Mouse (Mus musculus) retina, postnatal 7 days (tissue): Measurements from ENCODE around the gene E2f3.

Experiments
- DNase-seq: peaks from one replicate; pipeline ENCODE4 v3.0.0-alpha.2; 2012; ENCODE audit warnings: low read depth, low spot score

The E2f3 gene

DNA sequence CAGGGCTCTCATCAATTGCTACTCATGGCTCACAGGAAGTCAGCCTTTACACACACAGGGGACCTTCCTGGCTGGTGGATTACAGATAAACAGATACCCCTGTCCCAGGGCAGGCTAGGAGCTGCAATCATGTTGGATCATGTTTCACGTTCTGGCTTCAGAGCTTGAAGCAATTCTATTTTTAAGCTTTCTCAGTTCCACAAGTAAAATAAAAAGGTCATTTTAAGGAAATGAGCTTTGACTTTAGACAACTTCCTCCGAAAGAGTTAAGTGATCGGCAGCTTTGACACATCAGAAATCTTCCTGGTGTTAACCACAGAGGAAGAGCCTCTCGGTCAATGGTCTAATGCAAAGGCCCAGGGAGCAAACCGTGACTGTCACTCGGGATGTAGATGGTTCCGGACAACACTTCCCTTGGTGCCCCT is 6.7 kb downstream of the E2f3 start:
- DNase-seq = no peak

DNA sequence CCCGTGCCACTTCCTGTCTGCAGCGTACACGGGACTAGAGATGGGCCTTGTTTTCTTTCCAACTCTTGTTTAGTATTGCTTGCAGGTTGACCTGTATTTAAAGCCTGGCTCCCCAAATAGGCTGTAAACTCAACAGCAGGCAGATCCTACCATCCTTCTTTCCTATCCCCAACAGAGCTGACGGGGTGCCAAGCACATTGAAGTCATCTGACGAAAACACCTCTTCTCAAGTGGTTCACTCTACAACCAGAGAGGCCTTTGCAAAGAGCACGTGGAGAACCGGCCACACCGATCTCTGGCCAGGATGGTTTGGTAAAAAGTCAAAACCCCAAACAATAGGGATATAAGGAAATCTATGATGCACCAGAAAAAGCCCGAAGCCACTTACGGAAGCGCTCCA is 8.5 kb downstream of the E2f3 start:
- DNase-seq = no peak

DNA sequence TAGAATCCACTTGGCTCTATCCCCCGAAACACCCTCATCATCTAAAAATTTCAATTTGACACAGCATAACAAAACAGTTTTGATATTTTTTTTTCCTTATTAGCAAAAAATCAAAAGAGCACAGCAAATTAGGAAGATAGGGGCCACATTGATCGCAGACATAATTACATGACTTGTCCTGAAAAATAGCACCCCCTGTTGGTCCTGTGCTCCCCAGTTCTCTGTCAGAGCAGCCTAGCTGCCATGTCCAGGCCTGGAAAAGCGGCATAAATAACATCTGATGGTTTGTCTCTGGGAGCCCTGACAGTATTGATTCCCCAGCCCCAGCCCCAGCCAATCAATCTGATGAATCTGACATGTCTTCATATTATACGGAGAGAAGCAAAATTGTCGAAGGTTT is 11.8 kb downstream of the E2f3 start:
- no peak for DNase-seq

DNA sequence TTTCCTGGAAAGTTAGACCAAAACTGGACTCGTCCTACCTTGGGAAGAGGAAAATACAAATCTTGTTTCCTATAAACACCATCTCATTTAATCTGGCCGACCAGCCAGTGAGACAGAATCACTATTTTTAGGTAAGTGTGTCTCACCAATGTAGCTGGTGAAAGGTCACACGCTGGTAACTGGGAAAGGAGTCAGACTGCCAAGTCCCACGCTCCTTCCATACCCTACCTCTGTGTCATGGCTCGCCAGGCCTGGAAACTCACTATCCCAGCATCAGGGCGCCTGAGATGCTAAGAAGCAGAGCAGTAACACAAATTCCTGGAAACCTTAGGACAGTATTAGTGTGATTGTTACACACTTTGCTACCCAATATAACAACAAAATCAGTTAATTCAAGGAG is 12.3 kb downstream of the E2f3 start:
- DNase-seq = no peak

DNA sequence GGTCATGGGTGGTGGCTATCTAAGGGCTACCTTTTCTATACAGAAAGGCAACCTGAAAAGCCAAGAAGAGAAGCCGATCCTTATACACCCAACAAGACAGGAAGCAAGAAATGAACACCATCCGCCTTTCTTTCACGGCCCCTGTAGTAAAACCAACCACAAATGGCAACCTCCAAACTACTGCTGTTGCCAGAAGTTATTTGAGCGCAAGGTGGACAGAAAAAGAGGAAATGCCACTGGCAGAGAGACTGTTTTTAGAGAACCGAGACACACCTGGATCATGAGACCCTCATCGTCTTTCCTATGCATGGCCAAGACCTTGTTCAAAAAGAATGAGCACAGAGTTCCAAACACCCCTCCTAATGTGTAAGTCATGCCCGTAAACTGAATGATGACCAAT is 15.5 kb downstream of the E2f3 start:
- DNase-seq = no peak

DNA sequence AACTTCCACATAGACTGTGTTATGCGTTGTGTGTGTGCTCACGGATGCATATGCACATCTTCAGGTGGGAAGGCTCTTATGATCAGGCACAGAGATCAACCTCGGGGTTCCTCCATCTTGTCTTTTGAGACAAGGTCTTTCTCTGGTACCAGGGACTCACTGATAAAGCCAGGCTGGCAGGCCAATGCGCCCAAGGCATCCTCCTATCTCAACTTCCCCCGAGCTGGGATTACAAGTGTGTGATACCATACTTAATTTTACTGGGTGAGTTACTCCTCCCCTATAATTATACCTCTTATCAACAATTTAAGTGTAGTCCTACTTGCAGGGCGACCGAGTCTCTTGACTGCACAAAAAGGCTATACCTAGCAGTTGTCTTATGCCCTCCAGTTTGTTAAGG is 17.2 kb downstream of the E2f3 start:
- DNase-seq = no peak

DNA sequence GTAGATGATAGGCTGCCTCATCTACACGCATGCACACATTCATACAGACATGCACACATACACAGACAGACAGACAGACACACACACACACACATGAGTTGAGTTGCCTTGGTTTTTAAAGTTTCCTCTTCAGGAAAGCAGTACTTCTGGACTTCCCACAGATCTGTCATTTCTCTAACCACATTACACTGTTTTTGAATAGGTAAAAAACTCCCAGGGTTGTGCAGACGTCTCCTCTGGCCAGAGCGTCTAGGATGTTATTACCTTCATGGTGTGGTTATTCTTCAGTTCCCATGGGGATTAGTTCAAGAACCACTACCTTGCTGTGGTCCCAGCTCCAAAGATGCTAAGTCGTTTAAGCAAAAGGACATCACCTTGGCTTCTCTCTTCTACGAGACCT is 18.5 kb downstream of the E2f3 start:
- no peak for DNase-seq

DNA sequence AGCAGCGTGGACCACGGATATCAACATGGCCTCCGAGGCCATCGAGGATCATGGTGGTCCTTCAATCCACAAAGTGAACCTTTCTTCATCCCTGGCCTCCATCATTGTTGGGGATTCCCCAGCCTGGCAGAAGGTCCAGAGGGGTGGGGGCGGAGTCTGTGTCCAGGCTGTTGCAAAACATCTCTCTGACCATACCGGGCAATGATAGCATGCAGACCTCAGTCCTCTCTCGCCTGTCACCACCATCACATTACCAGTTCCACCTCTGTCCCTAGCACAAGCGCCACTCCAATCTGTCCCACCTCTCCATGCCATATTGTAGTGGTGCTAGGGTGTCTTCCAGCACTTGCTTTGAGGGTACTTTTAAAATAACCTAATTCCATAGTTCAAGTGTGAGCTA is 18.9 kb downstream of the E2f3 start:
- DNase-seq = no peak

DNA sequence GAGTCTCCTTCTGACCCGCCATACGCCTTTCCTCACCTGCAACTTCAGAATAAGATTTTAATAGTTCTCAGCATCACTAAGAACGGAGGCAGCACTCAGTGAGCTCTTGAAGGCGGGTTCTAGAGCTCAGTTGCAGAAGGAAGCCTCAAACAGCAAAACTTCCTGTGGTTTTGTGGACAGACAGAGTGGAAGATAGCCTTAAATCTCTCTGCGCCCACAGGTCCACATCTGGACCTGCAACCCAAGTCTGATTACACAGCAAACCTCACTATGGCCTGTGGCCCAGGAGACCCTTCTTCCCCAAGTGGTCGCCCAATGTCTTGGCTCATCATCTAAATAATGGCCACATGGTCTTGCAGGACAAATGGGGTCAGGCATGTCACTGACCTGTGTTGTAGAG is 21.8 kb downstream of the E2f3 start:
- no peak for DNase-seq

DNA sequence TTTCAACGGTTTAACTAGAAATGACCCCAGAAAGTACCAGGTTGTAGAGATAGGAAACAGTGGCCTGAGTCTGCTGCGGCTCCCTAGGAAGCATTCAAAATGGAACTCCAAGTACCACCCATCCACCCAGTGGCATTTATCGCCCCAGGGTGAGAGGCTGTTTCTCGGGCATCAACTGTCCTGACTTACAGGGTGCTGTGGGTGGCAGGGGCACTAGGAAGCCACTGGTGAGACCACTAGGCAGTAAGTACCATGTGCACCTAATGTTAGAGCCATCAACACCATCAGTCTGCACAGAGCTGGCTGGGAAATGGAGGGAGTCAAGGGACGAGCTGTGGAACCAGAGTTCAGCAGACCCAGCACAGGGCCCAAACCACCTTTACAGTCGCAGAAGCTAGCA is 25.4 kb downstream of the E2f3 start:
- no peak for DNase-seq

DNA sequence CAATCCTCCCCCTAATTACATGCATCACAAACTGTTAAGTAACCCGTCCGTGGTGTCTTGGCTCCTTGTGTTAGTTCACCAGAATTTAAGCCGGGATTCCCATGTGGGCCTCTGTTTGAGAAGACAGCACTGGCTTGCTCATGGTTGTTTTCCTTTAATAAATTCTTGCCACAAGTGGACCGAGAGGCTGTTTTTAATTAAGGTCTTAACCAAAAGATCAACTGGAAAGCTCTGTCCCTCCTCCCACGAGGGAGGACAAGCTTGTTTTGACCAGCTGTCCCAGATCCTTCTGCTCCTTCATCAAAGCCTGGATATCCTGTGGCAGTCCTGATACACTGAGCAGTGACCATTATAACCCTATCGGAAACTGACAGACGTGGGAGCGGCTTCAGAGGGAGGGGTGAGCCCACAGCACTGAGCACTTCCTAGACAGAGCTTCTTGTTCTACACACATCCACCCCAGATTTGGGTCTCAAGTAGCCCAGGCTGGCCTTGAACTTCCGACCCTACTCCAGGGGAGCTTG is 28.1 kb downstream of the E2f3 start:
- DNase-seq = no peak

DNA sequence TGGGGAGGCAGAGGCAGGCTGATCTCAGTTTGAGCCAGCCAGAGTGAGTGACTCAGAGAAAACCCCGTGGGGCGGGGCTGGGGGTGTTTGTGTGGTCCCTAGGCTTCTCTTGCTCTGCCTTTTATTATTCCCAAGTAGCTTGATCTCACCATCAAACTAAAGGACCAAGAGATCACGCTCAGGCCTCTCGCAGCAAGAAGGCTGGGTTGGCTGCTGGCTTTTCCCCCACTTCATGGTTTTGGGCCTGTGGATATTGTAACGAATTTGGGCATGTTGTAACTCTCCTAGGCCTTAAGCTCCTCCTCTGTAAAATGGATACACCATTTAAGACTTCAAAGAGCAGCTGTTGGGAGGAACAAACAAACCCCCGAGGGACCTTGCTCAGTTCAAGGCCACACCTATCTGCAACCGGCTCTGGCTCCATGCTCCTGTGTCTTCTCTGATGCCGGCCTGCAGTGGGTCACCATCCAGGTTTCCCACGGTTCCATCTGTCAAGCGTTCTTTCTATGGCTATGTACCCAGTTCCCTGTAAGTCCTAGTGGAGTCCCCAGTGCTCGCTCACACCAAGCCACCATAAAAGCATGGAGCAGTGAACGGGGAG is 28.9 kb downstream of the E2f3 start:
- no peak for DNase-seq

DNA sequence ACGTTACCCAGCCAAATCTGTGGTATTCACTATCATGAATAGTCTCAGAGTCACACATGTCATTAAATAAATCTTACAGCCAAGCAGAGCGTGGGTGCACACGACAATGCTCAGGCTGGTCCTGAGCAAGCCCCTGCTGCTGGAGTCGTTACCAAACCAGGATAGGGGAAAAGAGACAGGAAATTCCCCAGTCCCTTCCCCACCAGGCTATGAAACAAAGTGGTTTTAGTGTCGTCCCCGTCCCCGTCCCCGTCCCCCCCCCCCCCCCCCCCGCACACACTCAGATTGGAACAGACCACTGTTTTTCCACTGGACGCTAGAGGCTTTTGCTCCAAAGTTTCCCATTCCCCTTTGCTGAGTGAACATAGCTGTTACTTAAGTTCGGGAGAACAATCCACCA is 30.6 kb downstream of the E2f3 start:
- DNase-seq = no peak

DNA sequence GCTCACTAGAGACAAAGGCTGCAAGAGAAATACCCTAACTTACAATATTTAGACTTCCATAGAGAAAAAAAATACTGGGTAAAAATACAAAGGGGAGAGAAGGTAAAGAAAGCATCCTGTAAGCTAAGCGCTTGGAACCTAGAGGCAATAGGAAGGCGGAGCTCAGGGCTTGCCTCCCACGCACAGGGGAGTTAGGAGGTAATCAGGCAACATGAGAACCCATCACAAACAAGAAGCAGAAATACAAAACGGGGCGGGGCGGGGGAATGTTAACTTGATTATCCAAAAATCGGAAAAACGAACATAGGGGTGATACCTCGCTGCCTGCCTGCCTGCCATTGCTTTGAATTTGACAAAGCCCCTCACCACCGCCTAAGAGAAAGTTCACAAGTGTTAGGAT is 31.1 kb downstream of the E2f3 start:
- DNase-seq = no peak

DNA sequence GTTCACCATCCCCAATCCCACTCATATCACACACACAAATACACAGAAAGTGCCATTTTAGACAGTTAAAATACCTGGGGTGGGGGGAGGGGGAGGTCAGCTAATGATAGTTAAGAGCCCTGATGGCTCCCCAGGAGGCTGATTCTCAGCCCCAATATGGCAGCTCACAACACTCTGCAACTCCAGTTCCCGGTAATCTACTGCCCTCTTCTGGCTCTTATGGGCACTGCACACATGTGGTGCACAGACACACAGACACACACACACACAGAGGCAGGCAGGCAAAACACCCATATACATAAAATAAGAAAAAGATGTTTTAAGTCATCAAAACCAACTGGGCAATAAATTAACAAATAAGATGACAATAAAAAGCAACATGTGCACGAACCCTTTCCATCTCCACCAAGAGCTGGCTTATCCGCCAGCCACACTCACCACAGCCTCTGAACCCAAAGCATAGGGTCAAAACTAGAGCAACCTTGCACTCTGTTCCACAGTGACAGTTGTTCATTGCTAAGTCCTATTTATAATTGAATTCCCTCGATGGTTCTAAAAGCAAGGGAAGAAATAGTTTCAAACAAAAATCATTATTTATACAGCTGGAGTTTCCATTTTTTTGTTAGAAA is 32.3 kb downstream of the E2f3 start:
- no peak for DNase-seq

DNA sequence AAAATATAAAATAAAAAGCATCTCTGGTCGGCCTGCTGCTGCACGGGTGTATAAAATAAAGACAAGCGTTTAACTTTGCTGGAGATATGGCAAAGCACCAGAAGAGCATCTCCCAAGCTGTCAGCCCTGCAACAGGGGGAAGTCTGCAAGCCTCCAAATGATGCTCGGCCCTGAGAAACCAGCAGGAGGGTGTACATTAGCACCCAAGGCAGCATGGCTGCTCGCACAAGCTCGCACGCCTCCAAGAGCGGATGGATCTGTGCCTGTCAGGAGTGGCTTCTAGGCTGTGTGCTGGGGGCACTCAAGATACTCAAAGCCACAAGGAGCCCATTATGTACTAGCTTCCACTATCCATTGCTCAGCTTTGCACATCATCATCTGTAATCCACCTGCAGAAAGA is 39.8 kb downstream of the E2f3 start:
- DNase-seq = no peak

DNA sequence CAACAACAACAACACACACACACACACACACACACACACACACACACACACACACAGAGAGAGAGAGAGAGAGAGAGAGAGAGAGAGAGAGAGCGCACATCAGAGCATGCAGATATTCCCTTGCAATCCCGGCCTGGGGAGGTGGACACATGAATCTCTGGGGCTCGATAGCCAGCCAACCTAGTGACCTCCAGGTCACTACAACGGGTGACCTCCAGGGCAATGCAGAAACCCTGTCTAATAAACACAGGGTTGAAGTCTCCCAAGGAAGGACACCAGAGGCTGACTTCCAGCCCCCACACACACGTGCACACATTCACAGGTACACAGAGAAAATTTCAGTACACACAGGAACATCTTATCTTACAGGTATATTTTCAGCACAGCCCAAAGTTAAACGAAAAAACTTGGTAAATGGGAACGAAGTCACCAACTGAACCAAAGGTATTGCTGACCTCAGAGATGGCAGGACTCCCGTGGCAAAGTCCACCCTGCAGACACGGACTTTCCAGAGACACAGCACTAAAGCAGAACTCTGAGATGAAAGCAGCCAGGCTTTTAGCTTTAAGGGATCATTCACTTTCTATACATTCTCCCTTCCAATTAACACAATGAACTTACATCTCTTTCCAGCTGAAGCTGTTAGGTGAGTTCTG is 40.8 kb downstream of the E2f3 start:
- DNase-seq = no peak

DNA sequence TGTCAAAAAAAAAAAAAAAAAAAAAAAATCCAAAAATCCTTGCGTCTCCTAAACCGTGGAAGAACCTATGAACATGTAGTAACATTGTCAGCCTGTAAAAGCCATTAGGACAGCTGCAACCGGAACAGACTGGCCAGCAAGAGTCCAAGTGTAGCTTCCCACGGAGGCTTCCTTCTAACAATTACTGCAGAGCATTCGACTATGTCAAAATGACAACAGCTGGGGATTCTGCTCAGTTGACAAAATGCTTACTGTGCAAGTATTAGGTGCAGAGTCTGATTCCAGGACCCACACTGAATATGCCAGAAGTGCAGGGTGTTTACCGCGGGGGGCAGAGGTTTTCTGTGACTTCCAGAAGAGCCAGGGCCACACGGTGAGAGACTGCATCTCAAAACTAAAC is 41.4 kb downstream of the E2f3 start:
- no peak for DNase-seq

DNA sequence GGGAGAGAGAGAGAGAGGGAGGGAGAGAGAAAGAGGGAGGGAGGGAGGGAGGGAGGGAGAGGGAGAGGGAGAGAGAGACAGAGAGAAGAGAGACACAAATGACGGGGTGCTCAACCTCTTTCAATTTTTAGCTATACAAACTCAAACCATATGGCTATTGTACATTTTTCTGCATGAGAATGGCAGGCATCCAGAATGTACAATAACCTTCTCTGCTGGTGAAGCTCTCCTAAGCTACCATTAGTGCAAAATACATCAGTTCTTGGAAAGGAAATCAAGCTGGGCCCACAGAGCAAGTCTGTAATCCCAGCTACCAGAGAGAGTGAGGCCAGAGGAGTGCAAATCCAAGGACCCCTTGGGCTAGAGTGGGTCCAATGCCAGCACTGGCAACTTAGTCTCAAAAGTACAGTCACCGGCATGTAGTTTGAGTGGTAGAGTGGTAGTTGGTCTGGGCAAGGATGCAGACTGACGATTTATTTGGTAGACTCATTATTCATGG is 42.3 kb downstream of the E2f3 start:
- no peak for DNase-seq

DNA sequence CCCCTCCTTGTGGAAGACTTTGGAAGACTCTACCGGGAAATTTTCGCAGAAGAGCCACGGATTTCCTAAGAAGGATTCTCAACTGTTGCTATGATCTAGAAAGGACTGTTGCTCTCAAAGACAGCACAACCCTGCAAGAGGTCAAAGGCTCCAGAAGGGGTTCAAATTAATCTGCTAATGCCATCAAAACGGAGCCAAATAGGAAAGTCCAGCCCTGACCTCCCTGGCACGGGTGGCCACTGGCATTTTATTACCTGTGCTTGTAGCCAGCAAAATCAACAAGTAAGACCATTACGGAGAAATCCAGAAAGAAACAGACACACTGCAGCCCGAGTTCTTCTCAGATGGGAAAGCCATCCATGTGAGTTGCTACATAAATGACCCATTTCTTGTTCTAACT is 45.8 kb downstream of the E2f3 start:
- no peak for DNase-seq

DNA sequence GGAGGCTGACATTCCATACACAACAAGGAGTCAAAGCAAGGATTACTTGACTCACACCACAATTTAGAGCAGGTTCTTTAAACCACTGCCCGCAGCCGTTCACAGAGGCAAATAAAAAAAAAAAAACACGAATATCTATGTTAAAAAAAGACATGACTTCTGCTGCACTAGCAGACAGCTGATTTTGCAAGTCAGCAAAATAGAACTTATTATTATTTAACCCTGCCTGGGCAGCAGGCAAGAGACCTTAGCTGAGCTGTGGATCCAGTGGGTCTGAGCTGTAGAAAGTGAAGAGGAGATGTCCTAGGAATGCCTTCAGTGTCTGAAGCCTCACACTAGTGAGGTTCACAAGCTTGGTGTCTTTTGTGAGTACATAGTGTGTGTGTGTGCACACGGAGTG is 46.5 kb downstream of the E2f3 start:
- DNase-seq = no peak

DNA sequence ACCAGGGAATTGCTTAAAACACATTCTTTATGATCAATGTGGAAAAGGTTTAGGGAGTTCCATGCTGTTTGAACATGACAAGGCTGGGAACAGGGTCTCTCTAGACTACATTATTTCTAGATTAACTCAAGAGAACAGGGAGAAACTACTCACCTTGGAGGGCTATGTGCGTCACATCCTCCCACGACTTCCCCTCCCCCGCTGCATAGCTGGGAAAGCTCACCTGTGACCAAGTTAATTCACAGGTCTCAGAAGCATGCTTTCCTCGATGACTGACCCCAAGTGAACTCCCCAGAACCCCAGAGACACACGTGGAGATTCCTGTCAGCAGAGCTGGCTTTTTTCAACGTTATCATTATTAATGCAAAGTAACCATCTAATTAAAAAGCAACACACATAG is 47.1 kb downstream of the E2f3 start:
- no peak for DNase-seq

DNA sequence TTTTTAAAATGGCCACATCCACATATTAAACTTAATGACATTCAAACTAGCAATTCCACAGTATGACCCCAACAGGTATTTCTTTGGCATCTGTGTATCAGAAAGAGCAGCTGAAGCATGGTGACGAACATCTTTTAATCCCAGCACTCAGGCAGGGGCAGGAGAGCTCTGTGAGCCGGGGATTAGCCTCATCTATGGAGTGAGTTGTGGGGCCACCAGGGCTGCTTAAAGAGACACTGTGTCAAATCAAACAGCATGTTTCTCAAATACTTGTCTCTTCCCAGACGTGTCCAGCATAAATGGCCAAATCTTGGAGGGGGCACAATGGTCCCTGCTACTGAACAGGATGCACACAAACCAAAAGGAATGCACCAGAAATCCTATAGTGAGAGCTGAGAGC is 59.7 kb downstream of the E2f3 start:
- DNase-seq = peak; percentile 20
